Mouse (Mus musculus): ENCODE data around the gene Hpd. TPM values are rescaled to one million over a fixed set of nuclear protein-coding genes. Genes with fewer than 3 reads are reported as not detected.

Gene Hpd
- 0.41 TPM for polyA plus RNA-seq (2014; fragmentation: Illumina TruSeq; extraction: RNeasy Lipid Tissue Mini Kit (QIAGEN cat#74804); ENCODE audit: insufficient read depth, low read depth, low replicate concordance)

GRCm38 (mm10) chr5:123182651-123183050 is at the start of gene Hpd:
Gene Hpd (minus strand): TSS chr5:123182727.

GRCm38 (mm10) chr5:123169284-123169683 is 13.2 kb downstream of the Hpd start, which contains the start of gene Psmd9:
Gene Psmd9 (plus strand): TSS chr5:123169413.

DNA sequence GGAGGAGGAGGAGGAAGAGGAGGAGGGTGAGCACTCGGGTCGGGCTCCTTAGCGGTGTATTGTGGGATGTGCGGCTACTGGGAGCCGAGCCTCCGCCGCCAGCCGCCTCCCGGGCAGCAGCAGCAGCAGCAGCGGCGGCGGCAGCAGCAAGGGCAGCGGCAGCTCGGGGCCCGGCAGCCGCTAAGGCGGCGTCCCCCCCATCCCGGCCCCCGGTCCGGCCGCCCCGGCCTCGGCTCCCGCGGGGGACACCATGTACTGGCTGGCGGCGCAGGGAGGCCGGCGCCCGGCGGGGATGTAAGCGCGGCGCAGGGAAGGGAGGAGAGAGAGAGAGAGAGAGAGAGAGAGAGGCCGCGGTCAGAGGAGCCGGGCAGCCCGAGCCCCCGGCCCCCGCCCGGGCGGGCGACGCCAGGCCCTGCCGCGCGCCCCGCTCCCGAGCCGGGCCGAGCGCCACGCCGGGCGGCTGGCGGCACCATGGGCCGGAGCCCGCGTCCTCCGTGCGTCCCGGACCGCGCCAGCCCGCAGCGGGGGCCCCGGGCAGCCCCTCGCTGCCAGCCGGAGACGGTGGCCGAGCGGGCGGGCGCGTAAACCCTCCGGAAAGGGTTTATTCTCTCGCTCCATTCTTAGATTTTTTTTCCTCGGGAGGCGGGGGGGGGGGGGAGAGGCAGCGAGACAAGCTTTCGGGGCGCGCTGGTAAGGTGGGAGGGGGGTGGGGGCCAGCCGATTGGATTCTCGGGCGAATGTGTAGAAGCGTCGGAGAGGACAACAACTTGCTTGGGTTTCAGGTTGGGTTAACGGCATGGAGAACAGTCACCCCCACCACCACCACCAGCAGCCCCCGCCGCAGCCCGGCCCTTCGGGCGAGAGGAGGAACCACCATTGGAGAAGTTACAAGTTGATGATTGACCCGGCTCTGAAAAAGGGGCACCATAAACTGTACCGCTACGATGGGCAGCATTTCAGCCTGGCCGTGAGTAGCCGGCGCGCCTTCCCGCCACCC is 40.1 kb downstream of the Hpd start, which contains the start of gene Setd1b:
TSS of gene Setd1b (plus strand) at position 33 of the 997 bp plus-strand sequence.

GRCm38 (mm10) chr5:123132308-123133071 is 50.0 kb downstream of the Hpd start, which contains the start of gene Rhof:
Gene Rhof (minus strand): TSS chr5:123132692.

Other genes with a start within 250 kb of the Hpd start
- 7.5 TPM for gene Kdm2b, start 192.9 kb downstream of the Hpd start, polyA plus RNA-seq (2014; fragmentation: Illumina TruSeq; extraction: RNeasy Lipid Tissue Mini Kit (QIAGEN cat#74804); ENCODE audit: insufficient read depth, low read depth, low replicate concordance)
- 24.5 TPM for gene Orai1, start 167.7 kb downstream of the Hpd start, polyA plus RNA-seq (2014; fragmentation: Illumina TruSeq; extraction: RNeasy Lipid Tissue Mini Kit (QIAGEN cat#74804); ENCODE audit: insufficient read depth, low read depth, low replicate concordance)
- 15.2 TPM for gene Morn3, start 135.7 kb downstream of the Hpd start, polyA plus RNA-seq (2014; fragmentation: Illumina TruSeq; extraction: RNeasy Lipid Tissue Mini Kit (QIAGEN cat#74804); ENCODE audit: insufficient read depth, low read depth, low replicate concordance)
- gene Tmem120b, start 114.3 kb downstream of the Hpd start, polyA plus RNA-seq (2014; fragmentation: Illumina TruSeq; extraction: RNeasy Lipid Tissue Mini Kit (QIAGEN cat#74804); ENCODE audit: insufficient read depth, low read depth, low replicate concordance), result 5.8 TPM
- gene Rhof, start 50.0 kb downstream of the Hpd start, polyA plus RNA-seq (2014; fragmentation: Illumina TruSeq; extraction: RNeasy Lipid Tissue Mini Kit (QIAGEN cat#74804); ENCODE audit: insufficient read depth, low read depth, low replicate concordance), result 7.4 TPM
- 3.3 TPM for gene Setd1b, start 40.5 kb downstream of the Hpd start, polyA plus RNA-seq (2014; fragmentation: Illumina TruSeq; extraction: RNeasy Lipid Tissue Mini Kit (QIAGEN cat#74804); ENCODE audit: insufficient read depth, low read depth, low replicate concordance)
- 27.5 TPM for gene Psmd9, start 13.3 kb downstream of the Hpd start, polyA plus RNA-seq (2014; fragmentation: Illumina TruSeq; extraction: RNeasy Lipid Tissue Mini Kit (QIAGEN cat#74804); ENCODE audit: insufficient read depth, low read depth, low replicate concordance)
- gene Wdr66, start 69.4 kb upstream of the Hpd start, polyA plus RNA-seq (2014; fragmentation: Illumina TruSeq; extraction: RNeasy Lipid Tissue Mini Kit (QIAGEN cat#74804); ENCODE audit: insufficient read depth, low read depth, low replicate concordance), result 9.5 TPM
- 4.9 TPM for gene Bcl7a, start 161.1 kb upstream of the Hpd start, polyA plus RNA-seq (2014; fragmentation: Illumina TruSeq; extraction: RNeasy Lipid Tissue Mini Kit (QIAGEN cat#74804); ENCODE audit: insufficient read depth, low read depth, low replicate concordance)
- 9.5 TPM for gene Mlxip, start 212.1 kb upstream of the Hpd start, polyA plus RNA-seq (2014; fragmentation: Illumina TruSeq; extraction: RNeasy Lipid Tissue Mini Kit (QIAGEN cat#74804); ENCODE audit: insufficient read depth, low read depth, low replicate concordance)